Mouse (Mus musculus): ENCODE measurements around the gene Tmem203. TPM values are rescaled to one million over a fixed set of nuclear protein-coding genes. Genes with fewer than 3 reads are reported as not detected.

The Tmem203 gene
- polyA plus RNA-seq, 1 experiment from 2014 or later, result 39.7 TPM

DNA sequence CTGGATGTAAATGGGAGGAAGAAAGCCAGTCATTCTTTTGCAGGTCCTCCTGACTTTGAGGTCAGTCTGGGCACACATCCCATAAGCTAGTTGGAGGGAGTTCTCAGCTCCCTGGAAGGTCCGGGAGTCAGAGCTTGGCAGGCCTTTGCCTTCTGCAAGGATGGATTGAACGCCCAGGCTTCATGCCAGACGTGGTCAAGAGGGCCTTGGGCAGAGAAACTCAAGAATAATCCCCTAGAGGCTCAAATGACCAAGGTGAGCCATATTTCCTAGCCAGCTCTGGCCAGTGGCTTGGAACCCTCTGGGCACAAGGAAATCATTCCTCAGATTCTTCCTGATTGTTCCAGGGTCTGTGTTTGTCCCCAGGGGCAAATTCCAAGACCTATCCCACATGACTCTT, 9.6 kb downstream of the Tmem203 start:
- peak overlapping the region; percentile 92 for H3K27ac ChIP-seq (replicated peaks)
- H3K9ac ChIP-seq (ENCODE audit: low read length), result peak overlapping the region; percentile 83; the same call in 1 of the 2 replicates
- DNase-seq (ENCODE audit: low spot score) (peak; percentile 37), ATAC-seq (ENCODE audit: low FRiP score, low TSS enrichment) (no peak)
- H3K4me3 ChIP-seq (ENCODE audit: low read depth, low read length), result peak overlapping the region; percentile 84
- H3K4me2 ChIP-seq (replicated peaks; ENCODE audit: low read depth), result peak overlapping the region; percentile 98
- H3K9me3 ChIP-seq (ENCODE audit: control insufficient read depth, low read length), result no peaks in the 10 kb centered on the region
- 51% methylated on average over 3 of the region's 3 CpGs for WGBS
- H3K27me3 ChIP-seq (ENCODE audit: control insufficient read depth, insufficient read depth, low read length), result no peaks in the 10 kb centered on the region
- no peaks in the 10 kb centered on the region; the same call in 1 of the 2 replicates for H3K36me3 ChIP-seq (ENCODE audit: control insufficient read depth, insufficient read depth, low read length)
- TF ChIP-seq EP300 (optimal IDR thresholded peaks at IDR 0.05) (no peak), CTCF (IDR thresholded peaks at IDR 0.05; ENCODE audit: low read depth) (no peak)
- H3K4me1 ChIP-seq (replicated peaks; ENCODE audit: control insufficient read depth, insufficient read depth), result peaks cover 6% of the 10 kb centered on the region

- H3K9me3 ChIP-seq (ENCODE audit: control insufficient read depth, low read length), result no peaks in the 10 kb centered on the region
- H3K9ac ChIP-seq (ENCODE audit: low read length), result peak overlapping the region; percentile 83
- WGBS, result 45% methylated on average over 6 of the region's 6 CpGs
- peak overlapping the region; percentile 23 for H3K4me3 ChIP-seq (ENCODE audit: low read depth, low read length)
- no peak for TF ChIP-seq EP300 (optimal IDR thresholded peaks at IDR 0.05)
- TF ChIP-seq CTCF (IDR thresholded peaks at IDR 0.05; ENCODE audit: low read depth), result no peak
- peak overlapping the region; percentile 98 for H3K4me2 ChIP-seq (replicated peaks; ENCODE audit: low read depth)
- no peaks in the 10 kb centered on the region for H3K27me3 ChIP-seq (ENCODE audit: control insufficient read depth, insufficient read depth, low read length)
- peaks cover 6% of the 10 kb centered on the region for H3K4me1 ChIP-seq (replicated peaks; ENCODE audit: control insufficient read depth, insufficient read depth)
- DNase-seq (ENCODE audit: low spot score), result peak; percentile 81
- peak overlapping the region; percentile 92 for H3K27ac ChIP-seq (replicated peaks)
- peak; percentile 58 for ATAC-seq (ENCODE audit: low FRiP score, low TSS enrichment)
- H3K36me3 ChIP-seq (ENCODE audit: control insufficient read depth, insufficient read depth, low read length), result no peaks in the 10 kb centered on the region; the same call in 1 of the 2 replicates
These were observed 10.8 kb downstream of the Tmem203 start for GRCm38 (mm10) chr2:25265897-25266656.

GRCm38 (mm10) chr2:25266720-25267119, 11.5 kb downstream of the Tmem203 start:
- H3K4me1 ChIP-seq (replicated peaks; ENCODE audit: control insufficient read depth, insufficient read depth), result peaks cover 11% of the 10 kb centered on the region
- TF ChIP-seq CTCF (IDR thresholded peaks at IDR 0.05; ENCODE audit: low read depth), result no peak
- no peak for TF ChIP-seq EP300 (optimal IDR thresholded peaks at IDR 0.05)
- no peaks in the 10 kb centered on the region for H3K9me3 ChIP-seq (ENCODE audit: control insufficient read depth, low read length)
- H3K27ac ChIP-seq (replicated peaks), result peak overlapping the region; percentile 92
- H3K9ac ChIP-seq (ENCODE audit: low read length), result peak overlapping the region; percentile 83; the same call in 1 of the 2 replicates
- peak overlapping the region; percentile 98 for H3K4me2 ChIP-seq (replicated peaks; ENCODE audit: low read depth)
- ATAC-seq (ENCODE audit: low FRiP score, low TSS enrichment) (peak; percentile 25), DNase-seq (ENCODE audit: low spot score) (peak; percentile 83)
- no peaks in the 10 kb centered on the region; the same call in 1 of the 2 replicates for H3K36me3 ChIP-seq (ENCODE audit: control insufficient read depth, insufficient read depth, low read length)
- H3K27me3 ChIP-seq (ENCODE audit: control insufficient read depth, insufficient read depth, low read length), result no peaks in the 10 kb centered on the region
- peak overlapping the region; percentile 23 for H3K4me3 ChIP-seq (ENCODE audit: low read depth, low read length)
- 16% methylated on average over 2 of the region's 2 CpGs for WGBS

GRCm38 (mm10) chr2:25267241-25267640, 12.0 kb downstream of the Tmem203 start:
- H3K4me3 ChIP-seq (ENCODE audit: low read depth, low read length), result peak overlapping the region; percentile 23; the same call in 1 of the 2 replicates
- H3K27me3 ChIP-seq (ENCODE audit: control insufficient read depth, insufficient read depth, low read length), result no peaks in the 10 kb centered on the region
- peak overlapping the region; percentile 13; the same call in 1 of the 2 replicates for H3K9ac ChIP-seq (ENCODE audit: low read length)
- H3K9me3 ChIP-seq (ENCODE audit: control insufficient read depth, low read length), result no peaks in the 10 kb centered on the region
- no peaks in the 10 kb centered on the region; the same call in 1 of the 2 replicates for H3K36me3 ChIP-seq (ENCODE audit: control insufficient read depth, insufficient read depth, low read length)
- no peak for TF ChIP-seq CTCF (IDR thresholded peaks at IDR 0.05; ENCODE audit: low read depth)
- DNase-seq (ENCODE audit: low spot score), result no peak
- peak overlapping the region; percentile 98 for H3K4me2 ChIP-seq (replicated peaks; ENCODE audit: low read depth)
- H3K4me1 ChIP-seq (replicated peaks; ENCODE audit: control insufficient read depth, insufficient read depth), result peaks cover 11% of the 10 kb centered on the region
- ATAC-seq (ENCODE audit: low FRiP score, low TSS enrichment), result no peak
- H3K27ac ChIP-seq (replicated peaks), result peak overlapping the region; percentile 92

DNA sequence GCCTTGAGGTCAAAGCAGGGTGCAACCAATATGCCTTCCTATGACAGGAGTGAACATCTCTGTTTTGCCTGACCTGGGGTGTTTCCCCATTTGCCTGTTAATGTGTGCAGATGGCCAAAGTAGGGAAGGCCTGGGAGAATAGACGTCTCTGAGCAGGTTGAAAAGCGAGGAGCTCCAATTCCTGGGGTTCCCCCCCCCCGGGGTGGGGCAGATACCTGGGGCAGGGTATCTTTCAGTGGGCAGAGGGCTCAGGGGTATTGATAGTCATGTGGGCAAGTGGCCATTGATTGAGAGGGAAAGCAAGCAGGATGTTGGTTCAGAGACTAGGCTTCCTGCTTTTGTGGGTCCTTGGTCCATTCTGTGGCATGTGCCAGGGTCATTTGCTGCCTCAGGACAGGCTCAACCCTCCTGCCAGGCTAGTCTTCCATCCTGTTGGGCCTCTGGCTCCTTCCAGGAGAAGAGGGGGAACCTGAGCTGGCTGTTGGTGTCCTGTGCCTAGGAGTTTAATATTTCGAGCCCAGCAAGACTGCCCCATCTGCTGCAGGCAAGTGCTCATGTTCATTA, 12.6 kb downstream of the Tmem203 start:
- Histone ChIP-seq H3K9ac (ENCODE audit: low read length) (peak overlapping the region; percentile 13), H3K27me3 (ENCODE audit: control insufficient read depth, insufficient read depth, low read length) (no peaks in the 10 kb centered on the region), H3K36me3 (ENCODE audit: control insufficient read depth, insufficient read depth, low read length) (no peaks in the 10 kb centered on the region; the same call in 1 of the 2 replicates), H3K4me3 (ENCODE audit: low read depth, low read length) (no peak overlapping the region), H3K4me1 (replicated peaks; ENCODE audit: control insufficient read depth, insufficient read depth) (peaks cover 11% of the 10 kb centered on the region), H3K27ac (replicated peaks) (peak overlapping the region; percentile 92), H3K9me3 (ENCODE audit: control insufficient read depth, low read length) (no peaks in the 10 kb centered on the region), H3K4me2 (replicated peaks; ENCODE audit: low read depth) (peak overlapping the region; percentile 98; the same call in 1 of the 2 replicates)
- TF ChIP-seq CTCF (IDR thresholded peaks at IDR 0.05; ENCODE audit: low read depth), result no peak
- no peak for TF ChIP-seq EP300 (optimal IDR thresholded peaks at IDR 0.05)
- ATAC-seq (ENCODE audit: low FRiP score, low TSS enrichment), result no peak
- 77% methylated on average over 4 of the region's 4 CpGs for WGBS
- DNase-seq (ENCODE audit: low spot score), result no peak
